Mouse (Mus musculus) large intestine, adult 2 months (tissue): ENCODE results near the gene Eif3k. TPM values are rescaled to one million over a fixed set of nuclear protein-coding genes. Genes with fewer than 3 reads are reported as not detected.
"Not testable (repeated sequence)": the region's sequence is repeated elsewhere in the genome, so short reads cannot be mapped to it uniquely, and the experiment has no call there.

Source experiments
- DNase-seq: peaks from one replicate; pipeline ENCODE4 v3.0.0-alpha.2; 2012; ENCODE audit warnings: low read depth, low spot score
- WGBS: fragments of 180-500 bp; shearing (Covaris S2); methylation state at CpG from one replicate; pipeline ENCODE4 v1.1.7; 2018; 5-methylcytosine and 5-hydroxymethylcytosine counted together
- polyA plus RNA-seq: library from polyadenylated mRNA; depleted of rRNA; stranded (reverse); fragments of >200 nt; gene quantifications from 2 replicates; pipeline ENCODE4 v1.2.3, GENCODE M21; 2012

Eif3k gene
- polyA plus RNA-seq, 1 experiment: 323 TPM

DNA sequence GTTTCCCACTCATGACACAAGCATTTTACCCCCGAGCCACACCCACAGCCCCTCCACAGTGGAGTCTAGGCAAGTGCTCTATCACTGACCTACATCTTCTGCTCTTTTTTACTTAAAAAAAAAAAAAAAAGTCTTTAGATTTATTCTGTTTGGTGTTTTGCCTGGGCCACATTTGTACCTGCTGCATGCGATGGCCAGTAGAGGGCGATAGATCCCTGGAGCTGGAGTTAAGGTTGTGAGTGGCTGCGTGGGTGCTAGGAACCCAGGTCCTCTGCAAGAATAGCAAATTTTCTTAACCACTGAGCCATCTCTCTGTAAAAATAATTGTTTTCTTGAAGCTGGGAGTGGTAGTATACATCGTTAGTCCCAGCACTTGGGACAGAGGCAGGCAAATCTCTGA, 10.0 kb upstream of the Eif3k start:
- no peak for DNase-seq
- WGBS: 78% methylated on average over 5 of the region's 5 CpGs

DNA sequence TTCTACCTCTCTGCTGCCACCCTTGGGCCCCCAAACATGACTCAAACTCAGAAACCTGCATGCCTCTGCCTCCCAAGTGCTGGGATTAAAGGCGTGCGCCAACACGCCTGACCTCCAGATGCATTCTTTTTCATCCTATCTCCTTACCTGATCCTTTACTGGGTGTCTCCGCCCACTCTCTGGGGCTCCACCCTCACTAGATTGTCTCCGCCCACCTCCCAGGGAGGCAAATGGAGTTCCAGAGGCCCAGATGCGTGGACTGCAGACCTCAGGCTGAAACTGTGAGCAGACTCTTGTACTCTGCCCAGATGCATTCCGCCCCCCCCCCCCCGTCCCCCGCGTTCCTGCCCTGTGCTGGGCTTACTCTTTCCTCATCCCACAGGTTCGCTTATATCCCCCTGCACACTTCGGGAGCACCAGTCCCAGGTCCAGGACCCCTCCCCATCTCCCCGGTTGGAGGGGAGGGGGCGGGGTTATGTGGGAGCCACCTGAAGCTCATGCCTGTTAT, 9.2 kb upstream of the Eif3k start:
- no peak for DNase-seq
- WGBS: 59% methylated on average over 14 of the region's 14 CpGs

DNA sequence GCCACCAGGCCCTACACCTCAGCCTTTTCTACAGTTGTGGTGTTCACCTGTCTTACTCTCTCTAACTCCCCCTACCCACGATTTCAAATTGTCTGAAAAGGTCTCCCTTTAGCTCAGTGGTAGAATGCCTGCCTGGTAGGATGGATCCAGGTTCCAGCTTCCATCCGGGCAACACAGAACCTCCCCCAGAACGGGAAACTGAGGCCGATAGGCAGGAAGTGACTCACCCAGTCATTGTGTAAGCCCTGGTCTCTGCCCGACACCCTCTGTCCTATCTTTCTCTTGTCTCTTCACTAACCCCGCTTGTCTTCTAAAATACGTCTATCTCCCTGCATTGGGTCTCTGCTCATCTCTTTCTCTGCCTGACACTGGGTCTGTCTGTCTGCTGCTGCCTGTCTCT, 3.5 kb upstream of the Eif3k start:
- no peak for DNase-seq
- WGBS: 81% methylated on average over 7 of the region's 7 CpGs

DNA sequence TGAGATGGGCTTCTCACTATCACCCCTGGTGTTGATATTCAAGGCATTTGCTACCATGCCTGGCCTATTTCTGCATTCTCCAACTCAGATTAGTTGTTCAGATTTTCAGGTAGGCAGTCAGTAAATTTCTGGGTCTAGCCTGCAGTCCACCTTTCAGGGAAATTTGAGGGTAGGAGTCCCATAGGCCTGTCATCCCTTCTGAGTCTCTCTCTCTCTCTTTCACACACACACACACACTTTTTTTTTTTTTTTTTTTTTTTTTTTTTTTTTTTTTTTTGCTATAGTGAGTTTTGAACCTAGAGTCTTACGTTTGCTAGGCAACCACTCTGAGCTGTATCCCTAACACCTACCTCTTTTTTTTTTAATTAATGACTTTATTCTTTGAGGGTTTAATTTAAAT, 2.8 kb upstream of the Eif3k start:
- WGBS: 88% methylated on average over 1 of the region's 1 CpGs
- DNase-seq: no peak

DNA sequence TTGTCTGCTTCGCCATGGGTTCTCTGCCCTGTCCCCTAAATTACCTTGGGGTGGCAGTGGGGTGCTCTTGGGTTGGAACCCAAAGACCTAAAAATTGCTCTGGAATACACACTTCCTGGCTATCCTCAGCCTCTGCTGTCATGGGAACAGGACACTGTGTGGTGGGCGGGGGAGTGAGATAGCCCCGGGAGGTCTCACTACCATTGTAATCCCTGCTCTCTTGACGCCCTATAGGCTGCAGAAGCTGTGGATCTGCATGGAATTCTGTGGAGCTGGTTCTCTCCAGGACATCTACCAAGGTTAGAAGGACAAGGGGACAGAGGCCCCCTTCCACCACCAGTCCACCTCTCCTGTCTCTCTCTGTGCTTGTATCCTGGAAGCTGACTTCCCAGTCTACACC, 2.2 kb upstream of the Eif3k start:
- WGBS: 81% methylated on average over 4 of the region's 4 CpGs
- DNase-seq: no peak

DNA sequence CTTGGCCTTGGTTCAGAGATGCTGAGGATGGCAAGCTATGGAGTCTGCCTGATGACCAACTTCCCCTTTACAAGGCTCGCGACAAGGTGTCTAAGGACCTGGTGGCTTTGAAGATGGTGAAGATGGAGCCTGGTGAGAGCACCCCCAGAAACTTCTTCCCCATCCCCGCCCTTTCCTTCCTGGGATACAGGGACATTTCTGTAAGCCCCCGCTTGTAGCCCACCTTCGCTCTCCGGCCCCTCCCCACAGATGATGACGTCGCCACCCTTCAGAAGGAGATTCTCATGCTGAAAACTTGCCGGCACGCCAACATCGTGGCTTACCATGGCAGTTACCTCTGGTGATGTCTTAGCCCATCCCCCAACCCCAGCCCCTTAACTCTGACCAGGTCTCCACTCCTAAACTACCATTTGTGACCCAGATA, 1.5 kb upstream of the Eif3k start:
- DNase-seq: no peak
- WGBS: 75% methylated on average over 11 of the region's 11 CpGs

DNA sequence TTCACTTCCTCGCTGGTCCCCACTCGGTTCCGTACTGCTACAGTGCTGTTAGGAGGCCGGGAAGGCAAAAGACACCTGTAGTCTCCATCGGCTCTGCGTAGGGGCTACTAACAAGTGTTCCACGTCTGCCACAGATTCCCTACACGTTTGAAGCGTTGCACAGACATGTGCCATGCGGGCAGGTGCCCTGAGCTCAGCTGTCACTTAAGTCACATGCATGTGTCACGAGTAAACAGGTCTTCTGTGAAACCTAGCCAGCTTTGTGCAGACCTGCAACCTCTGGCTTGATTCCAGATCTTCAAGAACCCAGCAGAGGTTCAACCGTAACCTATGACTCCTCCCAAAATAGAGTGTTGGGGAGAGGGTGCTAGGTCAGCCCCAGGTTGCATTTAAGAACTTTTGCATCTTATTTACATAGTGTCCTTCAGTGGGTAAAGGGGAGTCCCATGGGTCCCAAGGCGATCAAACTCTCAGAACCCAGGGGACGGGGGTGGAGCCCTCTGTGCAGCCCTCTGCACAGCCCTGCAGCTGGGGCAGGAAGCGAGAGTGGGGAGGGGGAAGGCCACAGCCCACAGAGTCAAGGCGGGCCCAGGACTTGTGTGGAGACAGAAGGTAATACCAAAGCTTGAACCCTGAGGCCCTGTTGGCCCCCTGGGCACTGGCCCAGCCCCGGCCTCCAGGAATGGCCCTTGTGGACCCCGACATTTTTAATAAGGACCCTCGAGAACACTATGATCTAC, 780 bp upstream of the Eif3k start:
- DNase-seq: no peak

DNA sequence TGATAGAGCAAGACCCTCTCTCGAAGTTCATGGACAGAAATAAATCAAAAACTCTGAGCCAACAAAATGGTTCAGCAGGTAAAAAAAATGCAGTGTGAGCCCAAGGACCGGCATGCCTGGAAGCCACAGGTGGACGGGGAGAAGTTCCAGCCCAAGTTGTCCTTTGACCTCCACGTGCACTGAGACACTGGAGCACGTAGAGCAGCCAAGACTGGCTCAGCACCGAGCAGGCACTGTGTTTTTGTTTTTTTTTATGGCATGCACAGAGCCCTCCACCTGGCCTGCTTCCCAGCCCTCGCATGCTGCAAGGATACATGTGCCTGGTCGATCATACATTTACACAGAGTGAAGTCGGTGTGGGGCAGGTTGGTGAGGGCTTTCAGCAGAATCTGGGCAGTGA, 4.1 kb downstream of the Eif3k start:
- 60% methylated on average over 9 of the region's 9 CpGs for WGBS
- DNase-seq: no peak

More for the DNA sequence above, 780 bp upstream of the Eif3k start:
- 15% methylated on average over 19 of the region's 19 CpGs for WGBS

DNA sequence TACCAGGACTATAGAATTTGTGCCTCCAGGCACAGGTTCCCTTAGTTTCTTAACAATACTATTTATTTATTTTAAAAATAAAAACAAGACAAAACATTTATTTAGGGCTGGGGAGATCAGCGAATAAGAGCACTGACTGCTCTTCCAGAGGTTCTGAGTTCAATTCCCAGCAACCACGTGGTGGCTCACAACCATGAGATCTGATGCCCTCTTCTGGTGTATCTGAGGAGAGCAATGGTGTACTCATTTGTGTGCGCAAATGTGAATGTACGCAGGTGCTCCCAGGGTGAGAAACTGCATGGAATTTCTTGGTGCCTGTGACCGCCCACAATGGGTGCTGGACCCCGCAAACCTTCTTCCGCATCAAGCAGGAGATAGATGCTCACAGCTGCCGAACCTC, 8.6 kb downstream of the Eif3k start:
- WGBS: 76% methylated on average over 8 of the region's 8 CpGs
- DNase-seq: no peak

DNA sequence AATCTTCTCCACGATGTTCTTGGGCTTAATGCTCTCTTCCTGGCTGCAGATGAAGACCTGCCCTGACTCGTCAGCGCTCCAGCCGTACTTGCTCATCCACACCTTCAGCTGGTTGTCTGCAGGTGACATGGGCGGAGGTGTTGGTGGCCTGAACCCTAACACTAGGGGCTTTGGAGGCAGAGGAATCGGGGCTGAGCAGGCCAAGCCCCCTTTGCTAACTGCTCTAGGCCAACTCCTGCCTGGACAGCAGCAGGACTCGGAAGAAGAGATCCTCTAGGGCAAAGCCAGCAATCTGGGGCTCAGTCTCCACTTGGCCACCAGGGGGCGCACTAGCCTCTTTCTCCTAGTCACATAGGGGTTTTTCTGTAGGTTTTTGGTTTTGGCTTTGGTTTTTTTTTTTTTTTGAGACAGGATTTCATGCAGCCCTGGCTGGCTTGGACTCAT, 9.1 kb downstream of the Eif3k start:
- DNase-seq: no peak
- 60% methylated on average over 8 of the region's 8 CpGs for WGBS

DNA sequence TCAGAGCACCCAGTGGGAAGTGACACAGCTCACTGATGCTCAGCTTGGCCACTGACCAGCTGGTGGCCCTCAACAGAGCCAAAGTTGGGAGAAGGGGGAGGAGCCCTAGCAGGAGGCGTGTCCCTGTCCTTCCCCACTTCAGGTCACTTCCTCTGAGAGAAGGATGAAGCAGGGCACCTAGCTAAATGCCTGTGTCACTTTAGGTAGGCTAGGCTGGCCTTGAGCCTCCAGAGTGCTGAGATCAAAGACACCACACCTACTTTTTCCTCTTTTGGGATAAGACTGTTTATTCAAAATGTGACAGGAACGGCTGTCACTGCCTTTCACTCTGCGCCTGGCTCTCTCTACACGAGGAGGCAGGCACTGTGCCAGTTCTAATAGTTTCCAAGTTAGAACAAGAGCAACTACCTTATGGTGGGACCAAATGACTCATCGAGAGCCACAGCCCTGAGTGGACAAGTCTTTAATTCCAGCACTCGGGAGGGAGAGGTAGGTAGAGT, 9.8 kb downstream of the Eif3k start:
- no peak for DNase-seq
- 21% methylated on average over 6 of the region's 6 CpGs for WGBS

DNA sequence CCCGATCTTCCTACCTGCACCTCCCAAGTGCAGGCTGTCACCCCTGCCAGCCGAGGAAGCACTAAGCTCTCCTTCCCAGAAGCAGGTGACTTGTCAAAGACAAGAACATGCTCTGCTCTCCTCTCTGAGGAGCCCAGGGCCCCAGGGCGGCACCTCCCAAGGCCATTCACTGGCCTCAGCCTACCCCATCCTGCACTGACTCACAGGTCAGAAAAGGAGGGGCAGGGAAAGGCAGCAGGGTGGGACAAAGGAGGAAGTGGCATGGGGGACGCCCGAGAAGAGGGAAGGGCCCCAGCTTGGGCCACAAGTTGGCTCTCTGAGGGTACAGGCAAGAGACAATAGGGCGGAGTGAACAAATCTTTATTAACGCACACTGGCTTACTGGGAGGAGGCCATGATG, 10.6 kb downstream of the Eif3k start:
- WGBS: 43% methylated on average over 7 of the region's 7 CpGs
- DNase-seq: no peak

DNA sequence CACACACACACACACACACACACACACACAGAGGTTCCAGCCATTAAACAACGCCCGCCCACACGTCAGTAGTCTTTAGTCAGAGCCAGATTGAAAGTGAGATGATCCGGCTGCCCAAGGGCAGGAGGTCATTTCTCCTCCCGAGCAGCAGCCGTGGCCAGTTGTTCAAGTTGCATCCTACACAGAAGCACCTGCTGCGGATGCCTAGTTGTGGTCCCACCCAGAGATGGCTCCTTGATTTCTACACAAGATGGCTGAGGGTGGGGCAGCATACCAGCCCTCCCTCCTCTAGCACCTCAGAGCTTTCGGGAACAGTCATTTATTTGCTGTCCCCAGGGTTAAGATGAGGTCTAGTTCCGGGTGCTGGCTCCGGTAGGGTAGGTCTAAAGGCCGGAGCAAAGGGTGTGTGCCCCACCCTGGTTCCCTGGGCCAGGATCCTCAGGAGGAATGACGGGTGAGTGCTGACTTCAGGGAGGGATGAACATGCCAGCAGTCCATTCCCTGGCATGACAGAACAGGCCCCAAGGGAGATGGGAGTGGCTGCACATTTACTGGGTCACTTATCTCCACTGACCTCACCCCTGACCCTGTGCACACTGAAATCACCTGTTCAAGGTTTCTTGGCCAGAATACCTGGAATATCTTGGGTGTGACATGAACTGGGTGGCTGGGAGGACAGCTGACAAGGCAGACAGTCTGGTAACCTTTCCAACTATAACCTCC, 11.8 kb downstream of the Eif3k start:
- DNase-seq: peak; percentile 90
- WGBS: 13% methylated on average over 12 of the region's 12 CpGs

DNA sequence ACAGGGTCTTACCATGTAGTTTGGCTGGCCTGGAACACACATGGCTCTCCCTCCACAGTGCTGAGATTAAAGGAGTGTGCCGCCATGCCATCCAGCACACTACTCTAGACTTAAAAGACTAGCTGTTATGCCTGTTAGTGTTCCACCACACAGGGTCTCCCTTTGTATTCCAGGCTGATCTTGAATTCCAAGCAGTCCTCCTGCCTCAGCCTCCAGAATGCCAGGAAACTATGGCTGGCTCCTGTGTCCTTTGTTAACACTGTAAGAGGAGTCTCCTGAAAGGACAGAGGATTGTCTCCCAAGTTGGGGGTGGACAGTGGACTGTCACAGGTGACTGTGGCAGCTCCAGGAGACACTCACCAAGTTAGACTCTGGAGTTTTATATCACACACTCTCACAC, 12.4 kb downstream of the Eif3k start:
- WGBS: 94% methylated on average over 1 of the region's 1 CpGs
- no peak for DNase-seq

DNA sequence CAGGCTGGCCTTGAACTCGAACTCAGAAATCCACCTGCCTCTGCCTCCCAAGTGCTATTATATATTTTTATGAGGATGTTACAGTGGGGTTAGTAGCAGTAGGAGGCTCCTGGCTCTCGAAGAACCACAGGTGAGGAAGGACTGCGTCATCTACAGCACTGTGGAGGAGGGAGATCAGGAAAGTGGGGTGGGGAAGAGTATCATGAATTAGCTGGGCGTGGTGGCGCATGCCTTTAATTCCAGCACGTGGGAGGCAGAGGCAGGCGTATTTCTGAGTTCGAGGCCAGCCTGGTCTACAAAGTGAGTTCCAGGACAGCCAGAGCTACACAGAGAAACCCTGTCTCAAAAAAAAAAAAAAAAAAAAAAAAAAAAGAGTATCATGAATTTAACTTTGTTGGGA, 13.5 kb downstream of the Eif3k start:
- WGBS: 73% methylated on average over 8 of the region's 8 CpGs
- not testable (repeated sequence) for DNase-seq

DNA sequence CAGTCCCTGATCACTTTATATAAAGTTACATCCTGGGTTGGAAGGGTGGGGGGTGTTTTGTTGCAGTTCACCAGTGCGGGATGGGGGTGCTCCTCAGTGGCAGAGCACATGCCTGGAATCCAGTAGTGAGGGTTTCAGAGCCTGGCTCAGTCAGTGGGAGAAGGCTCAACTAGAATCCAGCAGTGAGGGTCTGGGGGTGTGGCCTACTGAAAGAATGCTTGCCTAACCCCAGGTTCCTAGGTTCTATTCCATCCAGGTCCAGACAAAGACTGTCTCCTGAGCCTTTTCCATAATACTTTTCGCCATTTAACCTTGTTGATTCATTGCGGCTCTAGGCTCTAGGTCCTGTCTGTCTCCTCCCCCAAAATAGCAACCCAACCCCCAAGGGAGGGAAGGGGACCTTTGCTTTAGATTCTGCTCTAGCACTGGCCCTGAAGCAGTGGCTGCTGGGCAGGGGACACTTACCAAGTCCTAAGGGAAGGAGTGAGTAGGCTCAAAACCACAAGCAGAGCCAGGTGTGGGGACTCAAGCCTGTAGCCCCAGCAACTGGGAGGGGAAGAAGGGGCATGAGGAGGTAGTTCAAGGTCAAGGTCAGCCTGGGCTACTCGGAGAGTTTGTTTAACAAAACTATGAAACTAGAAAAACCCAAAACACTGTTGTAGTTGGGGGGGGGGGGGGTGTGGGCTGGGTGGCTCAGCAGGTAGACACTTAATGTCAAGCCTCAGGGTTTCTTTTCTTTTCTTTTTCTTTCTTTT, 14.7 kb downstream of the Eif3k start:
- DNase-seq: no peak
- 75% methylated on average over 4 of the region's 4 CpGs for WGBS

DNA sequence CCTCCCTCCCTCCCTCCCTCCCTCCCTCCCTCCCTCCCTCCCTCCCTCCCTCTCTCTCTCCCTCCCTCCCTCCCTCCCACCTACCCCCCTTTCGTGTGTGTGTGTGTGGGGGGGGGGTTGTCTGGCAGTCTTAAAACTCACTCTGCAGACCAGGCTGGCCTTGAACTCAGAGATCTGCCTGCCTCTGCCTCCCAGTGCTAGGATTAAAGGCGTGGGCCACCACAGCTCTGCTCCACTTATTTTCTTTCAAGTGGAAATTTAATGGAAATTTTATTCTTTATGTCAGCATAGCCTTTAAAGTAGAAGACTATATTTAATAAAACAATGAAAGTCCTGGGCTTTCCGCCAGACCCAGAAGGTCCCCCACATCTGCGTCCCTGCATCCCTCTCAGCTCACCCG, 15.5 kb downstream of the Eif3k start:
- no peak for DNase-seq
- WGBS: 74% methylated on average over 4 of the region's 5 CpGs

DNA sequence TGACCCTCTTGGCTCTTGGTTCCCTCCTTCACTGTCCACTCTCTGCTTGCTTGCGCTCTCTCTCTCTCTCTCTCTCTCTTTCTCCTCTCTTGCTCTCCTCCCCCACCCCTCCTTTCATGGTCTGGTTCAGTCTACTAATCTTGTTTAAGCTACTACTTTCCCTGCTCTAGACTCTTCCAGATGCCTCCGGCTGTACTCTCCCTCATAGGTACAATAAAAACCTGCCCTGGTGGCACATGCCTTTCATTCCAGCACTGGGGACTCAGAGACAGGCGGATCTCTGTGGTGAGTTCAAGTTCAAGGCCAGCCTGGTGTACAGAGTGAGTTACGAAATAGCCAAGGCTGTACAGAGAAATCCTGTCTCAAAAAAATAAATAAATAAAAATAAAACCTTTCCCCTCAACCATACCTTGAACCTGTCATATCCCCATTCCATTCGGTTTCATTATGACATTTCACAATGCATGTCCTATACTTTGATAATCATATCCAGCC, 16.3 kb downstream of the Eif3k start:
- DNase-seq: no peak
- WGBS: 60% methylated on average over 5 of the region's 5 CpGs

DNA sequence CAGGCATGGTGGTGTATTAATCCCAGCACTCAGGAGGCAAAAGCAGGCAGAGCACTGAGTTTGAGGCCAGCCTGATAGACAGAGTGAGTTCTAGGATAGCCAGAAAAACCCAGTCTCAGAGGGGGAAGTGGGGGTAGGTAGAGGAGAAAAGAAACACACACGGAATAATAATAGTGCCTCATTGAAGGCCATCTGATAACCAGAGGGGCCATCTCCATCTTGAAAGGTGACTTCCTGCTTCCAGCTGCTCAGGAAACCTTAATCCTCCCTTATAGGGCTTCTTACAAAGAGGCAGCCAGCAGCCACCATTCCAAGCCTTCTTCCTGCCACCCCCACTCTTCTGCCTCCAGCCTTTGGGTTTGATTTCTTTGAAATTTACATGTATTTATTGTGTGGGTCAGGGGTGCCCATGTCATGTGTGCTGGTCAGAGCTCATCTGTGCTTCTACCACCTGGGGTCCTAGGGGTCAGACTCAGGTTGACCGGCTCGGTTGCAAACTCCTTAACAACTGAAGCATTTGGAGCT, 18.2 kb downstream of the Eif3k start:
- 91% methylated on average over 3 of the region's 3 CpGs for WGBS
- DNase-seq: no peak
